Mouse (Mus musculus): Measurements from ENCODE around the gene Pla2g2d. TPM values are rescaled to one million over a fixed set of nuclear protein-coding genes. Genes with fewer than 3 reads are reported as not detected.

Pla2g2d gene
- polyA plus RNA-seq, 1 experiment from 2014 or later: not detected

DNA sequence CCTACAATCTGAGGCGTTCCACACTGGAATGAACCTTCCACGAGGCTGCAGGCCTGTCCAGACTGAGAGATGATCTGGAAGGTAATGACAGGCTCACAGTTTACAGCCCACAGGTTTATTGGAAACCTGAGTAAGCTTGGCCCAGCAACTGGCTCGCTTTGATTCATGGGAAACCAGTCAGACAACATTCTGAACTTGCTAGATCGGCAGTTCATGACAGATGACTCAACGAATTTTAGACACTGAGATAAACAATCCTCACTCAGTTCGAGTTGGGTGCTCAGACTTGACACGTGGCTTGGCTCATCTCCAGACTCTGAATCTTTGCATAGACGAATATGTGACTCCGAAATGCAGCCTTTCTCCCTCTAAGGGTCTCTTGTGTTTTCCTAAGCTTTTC lies 17.1 kb downstream of the Pla2g2d start:
- Histone ChIP-seq H3K36me3 (ENCODE audit: control insufficient read depth, insufficient read depth) (no peaks in the 10 kb centered on the region), H3K27me3 (ENCODE audit: control insufficient read depth, insufficient read depth, low read depth, low read length) (no peaks in the 10 kb centered on the region), H3K27ac (ENCODE audit: low read length) (no peak overlapping the region), H3K4me2 (ENCODE audit: low read depth, low read length) (no peak overlapping the region), H3K9ac (ENCODE audit: low read depth, low read length) (no peak overlapping the region), H3K4me1 (ENCODE audit: control insufficient read depth, low read depth, low read length) (no peaks in the 10 kb centered on the region), H3K4me3 (ENCODE audit: low read depth, low read length) (no peak overlapping the region), H3K9me3 (replicated peaks; ENCODE audit: control insufficient read depth, low read length) (no peaks in the 10 kb centered on the region)
- ATAC-seq (ENCODE audit: low read depth): no peak
- 34% methylated on average over 9 of the region's 9 CpGs for WGBS (ENCODE audit: insufficient replicate concordance)

DNA sequence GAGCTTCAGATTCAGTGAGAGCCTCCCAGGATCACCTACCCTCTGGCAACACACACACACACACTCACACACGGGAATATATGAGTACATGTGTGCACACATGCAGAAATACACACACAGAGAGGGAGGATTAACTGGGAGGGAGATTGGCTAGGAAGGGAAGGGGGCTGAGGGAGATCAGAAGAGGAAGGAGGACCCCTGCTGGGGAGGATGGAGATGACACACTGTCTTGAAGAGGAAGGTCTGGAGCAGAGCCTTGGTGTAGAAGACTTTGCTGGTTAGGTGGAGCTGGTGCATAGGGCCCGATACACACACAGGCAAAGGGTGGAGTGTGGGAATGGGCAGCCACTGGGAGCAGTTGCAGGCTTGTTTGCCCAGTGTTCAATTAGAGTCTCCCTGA lies 17.7 kb downstream of the Pla2g2d start:
- no peaks in the 10 kb centered on the region for H3K27me3 ChIP-seq (ENCODE audit: control insufficient read depth, insufficient read depth, low read depth, low read length)
- H3K4me1 ChIP-seq (ENCODE audit: control insufficient read depth, low read depth, low read length): no peaks in the 10 kb centered on the region
- H3K9me3 ChIP-seq (replicated peaks; ENCODE audit: control insufficient read depth, low read length): no peaks in the 10 kb centered on the region
- H3K4me2 ChIP-seq (ENCODE audit: low read depth, low read length): no peak overlapping the region
- H3K4me3 ChIP-seq (ENCODE audit: low read depth, low read length): no peak overlapping the region
- no peaks in the 10 kb centered on the region for H3K36me3 ChIP-seq (ENCODE audit: control insufficient read depth, insufficient read depth)
- ATAC-seq (ENCODE audit: low read depth): no peak
- H3K27ac ChIP-seq (ENCODE audit: low read length): no peak overlapping the region
- H3K9ac ChIP-seq (ENCODE audit: low read depth, low read length): no peak overlapping the region
- WGBS (ENCODE audit: insufficient replicate concordance): 41% methylated on average over 2 of the region's 2 CpGs

DNA sequence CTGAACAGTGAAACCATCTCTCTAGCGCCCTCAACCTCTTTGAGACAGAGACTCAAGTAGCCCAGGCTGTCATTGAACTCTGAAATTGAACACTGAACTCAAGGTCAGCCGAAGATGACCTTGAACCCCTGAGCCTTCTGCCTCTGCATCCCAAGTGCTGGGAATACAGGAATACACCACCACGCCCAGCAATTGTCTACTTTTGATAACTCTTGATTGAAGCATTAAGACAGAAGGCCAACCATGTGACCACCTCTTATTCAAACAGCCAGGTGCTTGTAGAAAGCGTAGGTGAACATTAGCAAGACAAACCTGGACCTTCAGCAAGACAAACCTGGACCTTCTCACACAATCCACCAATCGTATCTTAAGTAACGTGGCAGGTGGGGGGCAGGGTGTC lies 18.8 kb downstream of the Pla2g2d start:
- no peak overlapping the region for H3K27ac ChIP-seq (ENCODE audit: low read length)
- H3K4me3 ChIP-seq (ENCODE audit: low read depth, low read length): no peak overlapping the region
- H3K4me1 ChIP-seq (ENCODE audit: control insufficient read depth, low read depth, low read length): no peaks in the 10 kb centered on the region
- no peaks in the 10 kb centered on the region for H3K36me3 ChIP-seq (ENCODE audit: control insufficient read depth, insufficient read depth)
- WGBS (ENCODE audit: insufficient replicate concordance): 58% methylated on average over 6 of the region's 6 CpGs
- H3K4me2 ChIP-seq (ENCODE audit: low read depth, low read length): no peak overlapping the region
- no peak for ATAC-seq (ENCODE audit: low read depth)
- H3K27me3 ChIP-seq (ENCODE audit: control insufficient read depth, insufficient read depth, low read depth, low read length): no peaks in the 10 kb centered on the region
- H3K9ac ChIP-seq (ENCODE audit: low read depth, low read length): no peak overlapping the region
- no peaks in the 10 kb centered on the region for H3K9me3 ChIP-seq (replicated peaks; ENCODE audit: control insufficient read depth, low read length)

DNA sequence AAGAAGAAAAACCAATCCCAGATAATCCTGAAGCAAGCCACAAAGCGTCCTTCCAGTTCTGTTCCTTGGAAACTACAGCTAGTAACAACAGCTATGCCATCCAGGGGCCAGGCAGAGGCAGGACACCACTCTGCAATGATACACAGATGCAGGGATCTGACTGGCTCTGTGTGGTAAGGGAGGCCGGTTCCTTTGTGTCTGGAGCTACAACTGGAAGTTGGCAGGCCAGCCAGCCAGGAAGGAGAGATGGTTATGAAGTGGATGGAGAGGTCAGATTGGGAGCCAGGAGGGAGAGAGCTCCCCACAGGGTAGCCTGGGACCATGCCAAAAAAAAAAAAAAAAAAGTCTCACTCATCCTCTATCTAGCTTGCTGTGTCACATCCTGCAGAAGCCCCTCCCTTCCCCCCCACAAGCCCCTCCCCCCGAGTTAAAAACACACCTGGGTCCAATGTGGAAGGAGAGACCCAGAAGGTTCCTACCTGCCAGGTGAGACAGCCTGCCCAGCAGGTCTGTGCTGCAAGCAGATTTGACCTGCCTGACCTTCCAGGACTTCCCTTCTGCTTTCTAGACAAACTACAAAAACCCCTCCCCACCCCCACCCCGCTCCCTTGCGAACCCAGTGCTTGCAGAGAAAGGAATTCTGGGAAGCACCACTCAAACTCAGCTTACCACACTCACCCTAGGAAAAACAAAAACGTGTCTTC lies 21.1 kb downstream of the Pla2g2d start:
- Histone ChIP-seq H3K4me3 (ENCODE audit: low read depth, low read length) (no peak overlapping the region), H3K27me3 (ENCODE audit: control insufficient read depth, insufficient read depth, low read depth, low read length) (no peaks in the 10 kb centered on the region), H3K4me2 (ENCODE audit: low read depth, low read length) (no peak overlapping the region), H3K9me3 (replicated peaks; ENCODE audit: control insufficient read depth, low read length) (no peaks in the 10 kb centered on the region), H3K9ac (ENCODE audit: low read depth, low read length) (no peak overlapping the region), H3K4me1 (ENCODE audit: control insufficient read depth, low read depth, low read length) (no peaks in the 10 kb centered on the region), H3K27ac (ENCODE audit: low read length) (no peak overlapping the region), H3K36me3 (ENCODE audit: control insufficient read depth, insufficient read depth) (no peaks in the 10 kb centered on the region)
- no peak for ATAC-seq (ENCODE audit: low read depth)
- 20% methylated on average over 6 of the region's 6 CpGs for WGBS (ENCODE audit: insufficient replicate concordance)

DNA sequence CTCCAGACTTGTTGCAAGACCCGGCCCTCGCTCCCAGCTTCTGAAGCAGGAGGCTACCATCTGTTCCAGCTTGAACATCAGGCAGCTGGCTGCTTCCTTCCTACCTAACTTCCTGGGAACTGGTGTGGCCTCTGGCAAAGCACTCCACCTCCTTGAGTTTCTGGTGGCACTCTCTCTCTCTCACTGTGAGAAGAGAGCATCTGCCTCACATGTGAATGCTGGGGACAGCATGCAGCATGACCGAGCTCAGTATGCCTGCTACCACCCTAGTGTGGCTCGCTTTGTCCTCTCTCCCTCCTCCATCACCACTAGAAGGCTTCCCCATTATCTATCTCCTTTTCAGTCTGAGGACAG lies 21.7 kb downstream of the Pla2g2d start:
- WGBS (ENCODE audit: insufficient replicate concordance): 46% methylated on average over 4 of the region's 4 CpGs
- H3K4me2 ChIP-seq (ENCODE audit: low read depth, low read length): no peak overlapping the region
- no peaks in the 10 kb centered on the region for H3K27me3 ChIP-seq (ENCODE audit: control insufficient read depth, insufficient read depth, low read depth, low read length)
- H3K9me3 ChIP-seq (replicated peaks; ENCODE audit: control insufficient read depth, low read length): no peaks in the 10 kb centered on the region
- H3K4me3 ChIP-seq (ENCODE audit: low read depth, low read length): no peak overlapping the region
- no peaks in the 10 kb centered on the region for H3K36me3 ChIP-seq (ENCODE audit: control insufficient read depth, insufficient read depth)
- H3K4me1 ChIP-seq (ENCODE audit: control insufficient read depth, low read depth, low read length): no peaks in the 10 kb centered on the region
- no peak overlapping the region for H3K27ac ChIP-seq (ENCODE audit: low read length)
- no peak for ATAC-seq (ENCODE audit: low read depth)
- no peak overlapping the region for H3K9ac ChIP-seq (ENCODE audit: low read depth, low read length)

DNA sequence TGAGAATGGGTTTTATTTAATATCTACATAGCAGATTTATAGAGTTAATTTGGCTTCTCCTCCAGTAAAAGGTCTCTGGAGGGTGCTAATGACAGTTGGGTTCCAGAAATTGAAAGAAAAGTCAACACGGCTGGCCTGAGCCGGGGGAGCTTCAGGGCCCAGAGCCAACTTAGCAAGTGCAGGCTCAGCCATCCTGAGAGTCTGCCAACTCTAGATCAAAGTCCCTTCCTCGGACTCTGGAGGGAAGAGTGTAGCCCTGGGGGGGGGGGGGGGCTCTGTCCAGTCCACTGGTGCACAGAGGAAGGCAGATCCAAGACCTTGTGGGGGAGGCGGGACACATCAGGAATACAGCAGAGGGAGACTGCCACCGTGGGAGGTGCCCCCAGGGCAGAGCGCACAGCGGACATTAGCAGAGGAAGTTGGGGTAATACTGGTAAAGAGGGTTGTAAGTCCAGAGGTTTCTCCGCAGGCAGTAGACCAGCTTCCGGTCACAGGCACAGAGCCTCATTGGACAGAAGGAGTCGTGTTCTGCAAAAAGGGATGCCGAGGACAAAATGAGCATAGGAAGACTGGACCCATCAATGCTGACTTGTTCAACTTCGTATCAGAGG lies 24.7 kb downstream of the Pla2g2d start:
- Histone ChIP-seq H3K36me3 (ENCODE audit: control insufficient read depth, insufficient read depth) (no peaks in the 10 kb centered on the region), H3K4me1 (ENCODE audit: control insufficient read depth, low read depth, low read length) (no peaks in the 10 kb centered on the region), H3K4me2 (ENCODE audit: low read depth, low read length) (no peak overlapping the region), H3K9me3 (replicated peaks; ENCODE audit: control insufficient read depth, low read length) (no peaks in the 10 kb centered on the region), H3K9ac (ENCODE audit: low read depth, low read length) (no peak overlapping the region), H3K27me3 (ENCODE audit: control insufficient read depth, insufficient read depth, low read depth, low read length) (no peaks in the 10 kb centered on the region), H3K4me3 (ENCODE audit: low read depth, low read length) (no peak overlapping the region), H3K27ac (ENCODE audit: low read length) (no peak overlapping the region)
- WGBS (ENCODE audit: insufficient replicate concordance): 58% methylated on average over 12 of the region's 12 CpGs
- no peak for ATAC-seq (ENCODE audit: low read depth)

DNA sequence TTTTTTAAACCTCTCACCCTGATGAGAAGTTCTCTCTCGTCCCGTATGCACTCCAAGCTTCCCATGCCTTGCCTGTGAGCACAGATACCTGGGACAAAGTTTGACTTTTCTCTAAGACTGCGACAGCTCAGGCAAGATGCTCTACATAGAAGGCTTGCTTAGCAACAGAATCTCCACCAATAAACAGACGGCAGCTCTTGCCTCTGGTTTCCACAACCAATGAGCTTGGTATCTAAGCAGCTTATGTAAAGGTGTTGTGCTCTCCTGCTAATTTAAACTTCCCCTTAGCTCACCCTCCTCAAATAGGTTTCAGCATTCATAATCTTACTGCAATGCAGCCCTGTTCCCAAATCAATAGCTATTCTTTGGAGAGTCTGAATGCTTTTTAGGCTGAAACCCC lies 26.1 kb downstream of the Pla2g2d start:
- Histone ChIP-seq H3K27ac (ENCODE audit: low read length) (no peak overlapping the region), H3K4me2 (ENCODE audit: low read depth, low read length) (no peak overlapping the region), H3K4me3 (ENCODE audit: low read depth, low read length) (no peak overlapping the region), H3K36me3 (ENCODE audit: control insufficient read depth, insufficient read depth) (no peaks in the 10 kb centered on the region), H3K27me3 (ENCODE audit: control insufficient read depth, insufficient read depth, low read depth, low read length) (no peaks in the 10 kb centered on the region), H3K4me1 (ENCODE audit: control insufficient read depth, low read depth, low read length) (no peaks in the 10 kb centered on the region), H3K9ac (ENCODE audit: low read depth, low read length) (no peak overlapping the region), H3K9me3 (replicated peaks; ENCODE audit: control insufficient read depth, low read length) (no peaks in the 10 kb centered on the region)
- WGBS (ENCODE audit: insufficient replicate concordance): 66% methylated on average over 4 of the region's 4 CpGs
- no peak for ATAC-seq (ENCODE audit: low read depth)

DNA sequence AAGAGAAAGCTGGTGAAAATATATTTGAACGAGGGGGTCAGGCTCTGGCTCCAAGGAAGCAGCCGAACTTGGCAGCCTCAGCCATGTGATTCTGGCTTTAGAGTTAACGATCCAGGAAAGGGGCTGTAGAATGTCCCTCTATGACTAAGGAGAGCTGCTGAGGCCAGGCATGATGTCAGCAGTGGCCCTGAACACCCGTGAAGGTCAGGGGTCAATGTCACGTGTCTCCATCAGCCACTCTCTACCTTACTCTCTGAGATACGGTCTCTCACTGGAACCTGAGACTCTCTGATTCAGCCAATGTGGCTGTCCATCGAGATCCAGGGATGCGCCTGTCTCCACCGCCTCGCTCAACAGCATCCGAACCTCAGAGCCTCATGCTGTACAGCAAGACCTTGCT lies 27.4 kb downstream of the Pla2g2d start:
- H3K27me3 ChIP-seq (ENCODE audit: control insufficient read depth, insufficient read depth, low read depth, low read length): no peaks in the 10 kb centered on the region
- H3K4me2 ChIP-seq (ENCODE audit: low read depth, low read length): no peak overlapping the region
- H3K4me1 ChIP-seq (ENCODE audit: control insufficient read depth, low read depth, low read length): no peaks in the 10 kb centered on the region
- H3K4me3 ChIP-seq (ENCODE audit: low read depth, low read length): no peak overlapping the region
- no peaks in the 10 kb centered on the region for H3K9me3 ChIP-seq (replicated peaks; ENCODE audit: control insufficient read depth, low read length)
- WGBS (ENCODE audit: insufficient replicate concordance): 73% methylated on average over 11 of the region's 11 CpGs
- no peaks in the 10 kb centered on the region for H3K36me3 ChIP-seq (ENCODE audit: control insufficient read depth, insufficient read depth)
- H3K9ac ChIP-seq (ENCODE audit: low read depth, low read length): no peak overlapping the region
- ATAC-seq (ENCODE audit: low read depth): no peak
- no peak overlapping the region for H3K27ac ChIP-seq (ENCODE audit: low read length)

DNA sequence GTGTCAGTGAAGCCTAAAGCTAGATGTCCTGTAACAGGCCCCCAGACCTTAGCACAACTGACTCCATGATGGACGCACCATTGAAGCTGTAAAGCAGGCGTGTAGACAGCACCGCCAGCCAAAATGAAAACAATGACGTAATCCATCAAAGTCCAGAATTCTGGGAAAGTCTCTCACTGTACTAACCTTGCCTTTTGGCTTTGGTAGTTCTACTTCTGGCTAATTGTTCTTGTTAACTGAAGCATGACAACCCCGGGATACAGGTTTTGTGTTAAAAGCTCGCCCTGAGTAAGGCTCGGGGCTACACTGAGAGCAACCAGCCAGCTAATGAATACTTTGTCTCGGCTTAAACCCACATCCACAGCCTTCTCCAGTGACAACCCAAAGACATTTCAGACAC lies 29.7 kb downstream of the Pla2g2d start:
- Histone ChIP-seq H3K4me2 (ENCODE audit: low read depth, low read length) (no peak overlapping the region), H3K27ac (ENCODE audit: low read length) (no peak overlapping the region), H3K27me3 (ENCODE audit: control insufficient read depth, insufficient read depth, low read depth, low read length) (no peaks in the 10 kb centered on the region), H3K9me3 (replicated peaks; ENCODE audit: control insufficient read depth, low read length) (no peaks in the 10 kb centered on the region), H3K9ac (ENCODE audit: low read depth, low read length) (no peak overlapping the region), H3K36me3 (ENCODE audit: control insufficient read depth, insufficient read depth) (no peaks in the 10 kb centered on the region), H3K4me1 (ENCODE audit: control insufficient read depth, low read depth, low read length) (no peaks in the 10 kb centered on the region), H3K4me3 (ENCODE audit: low read depth, low read length) (no peak overlapping the region)
- no peak for ATAC-seq (ENCODE audit: low read depth)
- 48% methylated on average over 8 of the region's 8 CpGs for WGBS (ENCODE audit: insufficient replicate concordance)

Measured in liver, embryonic 16.5 days (tissue).